Mouse (Mus musculus): ENCODE measurements around the gene Ankmy1. TPM values are rescaled to one million over a fixed set of nuclear protein-coding genes. Genes with fewer than 3 reads are reported as not detected.

The Ankmy1 gene
- polyA plus RNA-seq, 1 experiment from 2014 or later: 0.16 TPM

- no peaks in the 10 kb centered on the region for H3K36me3 ChIP-seq (ENCODE audit: control insufficient read depth, insufficient read depth, low read length)
- H3K27ac ChIP-seq (ENCODE audit: low read depth, low read length): no peak overlapping the region
- H3K9me3 ChIP-seq (ENCODE audit: control insufficient read depth, low read length): no peaks in the 10 kb centered on the region
- H3K9ac ChIP-seq (ENCODE audit: low read depth, low read length): no peak overlapping the region
- H3K4me2 ChIP-seq: peak overlapping the region; percentile 41
- peaks cover 2% of the 10 kb centered on the region for H3K4me1 ChIP-seq (replicated peaks; ENCODE audit: control insufficient read depth, insufficient read depth, low read length)
- WGBS: 7% methylated on average over 40 of the region's 41 CpGs
- DNase-seq (ENCODE audit: low spot score) (peak; percentile 49), ATAC-seq (replicated peaks; ENCODE audit: low FRiP score) (no peak)
- peak overlapping the region; percentile 1; the same call in 1 of the 2 replicates for H3K4me3 ChIP-seq (ENCODE audit: low read depth, low read length)
- H3K27me3 ChIP-seq (replicated peaks; ENCODE audit: control insufficient read depth, insufficient read depth, low read length): peaks cover 22% of the 10 kb centered on the region
Observed at GRCm38 (mm10) chr1:92847873-92848839, 54.5 kb downstream of the Ankmy1 start.

GRCm38 (mm10) chr1:92845889-92846288 is 56.8 kb downstream of the Ankmy1 start:
- H3K4me2 ChIP-seq: no peak overlapping the region
- 60% methylated on average over 7 of the region's 7 CpGs for WGBS
- no peak overlapping the region for H3K27ac ChIP-seq (ENCODE audit: low read depth, low read length)
- H3K4me1 ChIP-seq (replicated peaks; ENCODE audit: control insufficient read depth, insufficient read depth, low read length): peaks cover 2% of the 10 kb centered on the region
- ATAC-seq (replicated peaks; ENCODE audit: low FRiP score): no peak
- no peaks in the 10 kb centered on the region for H3K9me3 ChIP-seq (ENCODE audit: control insufficient read depth, low read length)
- no peaks in the 10 kb centered on the region for H3K36me3 ChIP-seq (ENCODE audit: control insufficient read depth, insufficient read depth, low read length)
- DNase-seq (ENCODE audit: low spot score): no peak
- H3K9ac ChIP-seq (ENCODE audit: low read depth, low read length): no peak overlapping the region
- H3K27me3 ChIP-seq (replicated peaks; ENCODE audit: control insufficient read depth, insufficient read depth, low read length): peaks cover 22% of the 10 kb centered on the region
- no peak overlapping the region for H3K4me3 ChIP-seq (ENCODE audit: low read depth, low read length)

GRCm38 (mm10) chr1:92841427-92841826 is 61.3 kb downstream of the Ankmy1 start:
- ATAC-seq (replicated peaks; ENCODE audit: low FRiP score): no peak
- WGBS: 57% methylated on average over 3 of the region's 3 CpGs

GRCm38 (mm10) chr1:92840231-92840890 is 62.3 kb downstream of the Ankmy1 start:
- Histone ChIP-seq H3K27ac (ENCODE audit: low read depth, low read length) (no peak overlapping the region), H3K4me1 (replicated peaks; ENCODE audit: control insufficient read depth, insufficient read depth, low read length) (no peaks in the 10 kb centered on the region)
- no peak for DNase-seq (ENCODE audit: low spot score)

More at GRCm38 (mm10) chr1:92841427-92841826, 61.3 kb downstream of the Ankmy1 start:
- DNase-seq (ENCODE audit: low spot score): no peak
- Histone ChIP-seq H3K9me3 (ENCODE audit: control insufficient read depth, low read length) (no peaks in the 10 kb centered on the region), H3K27ac (ENCODE audit: low read depth, low read length) (no peak overlapping the region), H3K4me1 (replicated peaks; ENCODE audit: control insufficient read depth, insufficient read depth, low read length) (no peaks in the 10 kb centered on the region), H3K4me2 (no peak overlapping the region), H3K9ac (ENCODE audit: low read depth, low read length) (no peak overlapping the region), H3K36me3 (ENCODE audit: control insufficient read depth, insufficient read depth, low read length) (no peaks in the 10 kb centered on the region), H3K4me3 (ENCODE audit: low read depth, low read length) (no peak overlapping the region), H3K27me3 (replicated peaks; ENCODE audit: control insufficient read depth, insufficient read depth, low read length) (no peaks in the 10 kb centered on the region)

GRCm38 (mm10) chr1:92839211-92839610 is 63.5 kb downstream of the Ankmy1 start:
- H3K9me3 ChIP-seq (ENCODE audit: control insufficient read depth, low read length): no peaks in the 10 kb centered on the region
- no peak for ATAC-seq (replicated peaks; ENCODE audit: low FRiP score)
- WGBS: 82% methylated on average over 7 of the region's 7 CpGs

More at GRCm38 (mm10) chr1:92840231-92840890, 62.3 kb downstream of the Ankmy1 start:
- H3K4me3 ChIP-seq (ENCODE audit: low read depth, low read length): no peak overlapping the region
- WGBS: 82% methylated on average over 8 of the region's 8 CpGs
- no peaks in the 10 kb centered on the region for H3K9me3 ChIP-seq (ENCODE audit: control insufficient read depth, low read length)
- no peaks in the 10 kb centered on the region for H3K27me3 ChIP-seq (replicated peaks; ENCODE audit: control insufficient read depth, insufficient read depth, low read length)
- no peak overlapping the region for H3K9ac ChIP-seq (ENCODE audit: low read depth, low read length)
- no peak overlapping the region for H3K4me2 ChIP-seq
- no peaks in the 10 kb centered on the region for H3K36me3 ChIP-seq (ENCODE audit: control insufficient read depth, insufficient read depth, low read length)
- ATAC-seq (replicated peaks; ENCODE audit: low FRiP score): no peak

GRCm38 (mm10) chr1:92837931-92838833 is 64.5 kb downstream of the Ankmy1 start:
- DNase-seq (ENCODE audit: low spot score) (no peak), ATAC-seq (replicated peaks; ENCODE audit: low FRiP score) (no peak)
- Histone ChIP-seq H3K27me3 (replicated peaks; ENCODE audit: control insufficient read depth, insufficient read depth, low read length) (peaks cover 12% of the 10 kb centered on the region), H3K4me1 (replicated peaks; ENCODE audit: control insufficient read depth, insufficient read depth, low read length) (no peaks in the 10 kb centered on the region), H3K4me2 (no peak overlapping the region), H3K9ac (ENCODE audit: low read depth, low read length) (no peak overlapping the region), H3K36me3 (ENCODE audit: control insufficient read depth, insufficient read depth, low read length) (no peaks in the 10 kb centered on the region), H3K4me3 (ENCODE audit: low read depth, low read length) (no peak overlapping the region), H3K9me3 (ENCODE audit: control insufficient read depth, low read length) (no peaks in the 10 kb centered on the region), H3K27ac (ENCODE audit: low read depth, low read length) (no peak overlapping the region)
- WGBS: 80% methylated on average over 14 of the region's 14 CpGs

More at GRCm38 (mm10) chr1:92839211-92839610, 63.5 kb downstream of the Ankmy1 start:
- no peak overlapping the region for H3K4me3 ChIP-seq (ENCODE audit: low read depth, low read length)
- no peaks in the 10 kb centered on the region for H3K36me3 ChIP-seq (ENCODE audit: control insufficient read depth, insufficient read depth, low read length)
- no peak overlapping the region for H3K27ac ChIP-seq (ENCODE audit: low read depth, low read length)
- no peak overlapping the region for H3K9ac ChIP-seq (ENCODE audit: low read depth, low read length)
- no peak overlapping the region for H3K4me2 ChIP-seq
- peaks cover 3% of the 10 kb centered on the region; the same call in 1 of the 2 replicates for H3K27me3 ChIP-seq (replicated peaks; ENCODE audit: control insufficient read depth, insufficient read depth, low read length)
- H3K4me1 ChIP-seq (replicated peaks; ENCODE audit: control insufficient read depth, insufficient read depth, low read length): no peaks in the 10 kb centered on the region
- no peak for DNase-seq (ENCODE audit: low spot score)

GRCm38 (mm10) chr1:92833987-92834706 is 68.6 kb downstream of the Ankmy1 start:
- Histone ChIP-seq H3K9ac (ENCODE audit: low read depth, low read length) (no peak overlapping the region), H3K36me3 (ENCODE audit: control insufficient read depth, insufficient read depth, low read length) (no peaks in the 10 kb centered on the region), H3K4me1 (replicated peaks; ENCODE audit: control insufficient read depth, insufficient read depth, low read length) (peaks cover 7% of the 10 kb centered on the region; the same call in 1 of the 2 replicates), H3K9me3 (ENCODE audit: control insufficient read depth, low read length) (no peaks in the 10 kb centered on the region), H3K4me2 (no peak overlapping the region; the same call in 1 of the 2 replicates), H3K27ac (ENCODE audit: low read depth, low read length) (no peak overlapping the region), H3K27me3 (replicated peaks; ENCODE audit: control insufficient read depth, insufficient read depth, low read length) (peaks cover 42% of the 10 kb centered on the region), H3K4me3 (ENCODE audit: low read depth, low read length) (no peak overlapping the region)
- WGBS: 54% methylated on average over 7 of the region's 7 CpGs
- no peak for ATAC-seq (replicated peaks; ENCODE audit: low FRiP score)
- DNase-seq (ENCODE audit: low spot score): peak; percentile 63

Measured in liver, embryonic 11.5 days (tissue).